In genomic region chr19:6023930-6024329, GRCm38 (mm10) we compare ENCODE assay signal across 27 mouse cellular contexts. TPM values are rescaled to one million over a fixed set of nuclear protein-coding genes. Genes with fewer than 3 reads are reported as not detected.
A peak's percentile ranks its signal among the peaks of the same experiment; 100 is the strongest.
DNase-seq lines count a peak whose midpoint lies in the region; ATAC-seq and TF ChIP-seq lines count a peak whose summit lies in the region.
"Had no signal": no experiment of that assay in that cellular context is flagged by ENCODE, and none has a peak within 500 bp of the region (broad histone marks: within the 10 kb centered on the region; RNA-seq: fewer than 3 reads in every experiment).

No protein-coding gene starts in this region.

- no peak overlapping the region for H3K4me3 ChIP-seq in lung, embryonic 15.5 days
- H3K4me3 ChIP-seq in E14TG2a.4 (replicated peaks; ENCODE audit: low read length) = peak overlapping the region; percentile 47
- H3K4me3 ChIP-seq: gastrocnemius, adult 2 months; megakaryocyte, embryonic 14.5 days; midbrain, embryonic 13.5 days had no signal

- TF ChIP-seq CTCF in E14TG2a.4 (conservative IDR thresholded peaks at IDR 0.05; ENCODE audit: low read length) = no peak

- H3K9ac ChIP-seq in lung, embryonic 15.5 days = no peak overlapping the region
- H3K9ac ChIP-seq: hindbrain, embryonic 14.5 days; liver, embryonic 14.5 days; midbrain, embryonic 13.5 days had no signal

- H3K4me2 ChIP-seq in lung, embryonic 15.5 days = no peak overlapping the region
- H3K4me2 ChIP-seq: heart, embryonic 11.5 days; hindbrain, embryonic 14.5 days; midbrain, embryonic 13.5 days had no signal

- no peak for ATAC-seq in lung, embryonic 15.5 days (ENCODE audit: borderline replicate concordance, extremely low read depth, low FRiP score, low TSS enrichment)
- ATAC-seq: CD4-positive, CD25-positive, alpha-beta regulatory T cell, adult 4 months; forebrain, embryonic 14.5 days; inflammation-experienced regulatory T-cells, adult 6 months; midbrain, embryonic 13.5 days had no signal

- peak overlapping the region; percentile 53; the same call in 1 of the 2 replicates for H3K27ac ChIP-seq in lung, embryonic 15.5 days
- H3K27ac ChIP-seq: gastrocnemius, adult 2 months; hindbrain, embryonic 14.5 days; liver, embryonic 14.5 days; midbrain, embryonic 13.5 days had no signal

- WGBS in lung, embryonic 15.5 days = 58% methylated on average over 7 of the region's 7 CpGs

- H3K27me3 ChIP-seq in lung, embryonic 15.5 days = no peaks in the 10 kb centered on the region
- no peaks in the 10 kb centered on the region; the same call in 1 of the 2 replicates for H3K27me3 ChIP-seq in E14TG2a.4 (ENCODE audit: insufficient read depth, low read length)
- H3K27me3 ChIP-seq: midbrain, embryonic 13.5 days had no signal

- H3K4me1 ChIP-seq in lung, embryonic 15.5 days = peaks cover 14% of the 10 kb centered on the region
- peaks cover 45% of the 10 kb centered on the region for H3K4me1 ChIP-seq in E14TG2a.4 (replicated peaks; ENCODE audit: low read depth, low read length)
- H3K4me1 ChIP-seq: midbrain, embryonic 13.5 days had no signal

- H3K36me3 ChIP-seq in lung, embryonic 15.5 days = no peaks in the 10 kb centered on the region
- no peaks in the 10 kb centered on the region for H3K36me3 ChIP-seq in E14TG2a.4 (ENCODE audit: insufficient read depth, low read length)
- H3K36me3 ChIP-seq: midbrain, embryonic 13.5 days had no signal

- H3K9me3 ChIP-seq in lung, embryonic 15.5 days = no peaks in the 10 kb centered on the region
- no peaks in the 10 kb centered on the region for H3K9me3 ChIP-seq in E14TG2a.4 (ENCODE audit: low read length)
- H3K9me3 ChIP-seq: megakaryocyte, embryonic 14.5 days; midbrain, embryonic 13.5 days had no signal

- no peak for DNase-seq in lung, postnatal 4 days
- DNase-seq in adrenal gland, adult 2 months = peak; percentile 88
- DNase-seq in adrenal gland, postnatal 36 days = peak; percentile 74 to 77
- DNase-seq in frontal cortex, adult 2 months (ENCODE audit: extremely low spot score in 1 of 2, low spot score in 1 of 2) = no peak
- no peak for DNase-seq in cerebellum, adult 11 months
- DNase-seq: cerebellum, adult 9-10 months; cerebellum, postnatal 36 days; gastrocnemius, adult 2 months; gastrocnemius, postnatal 36 days; heart, adult 18-20 months; heart, postnatal 36 days; kidney, adult 18-20 months; kidney, postnatal 4 days; left cerebral cortex, postnatal 4 days; lung, adult 2 months; lung, postnatal 36 days; thymus, postnatal 14 days had no signal

RNA-seq across cellular contexts. Expression of gene Capn1, which starts 8.2 kb away (rescaled TPM):
- polyA plus RNA-seq in lung, embryonic 15.5 days (2015; fragmentation: Nextera tagmentation; extraction: Ambion mirVana) = 8.8 and 11.6 TPM in 2 replicates
- 10 to 100 TPM; 34.9 to 42.1 TPM for total RNA-seq in adrenal gland, adult 2 months (2021)
- polyA plus RNA-seq in adrenal gland, adult 2 months (2012; rRNA removed) = 34.8 and 37.9 TPM in 2 replicates
- 10 to 100 TPM; 27.9 to 35.6 TPM for total RNA-seq in adrenal gland, postnatal 36 days (2021)
- polyA plus RNA-seq in frontal cortex, adult 2 months (2012; rRNA removed) = 15.0 and 16.3 TPM in 2 replicates

RNA-seq across cellular contexts. Expression of gene Syvn1, which starts 22.4 kb away (rescaled TPM):
- polyA plus RNA-seq in lung, embryonic 15.5 days (2015; fragmentation: Nextera tagmentation; extraction: Ambion mirVana) = 24.3 and 25.8 TPM in 2 replicates
- total RNA-seq in adrenal gland, adult 2 months (2021) = 10 to 100 TPM; 54.1 to 71.3 TPM
- polyA plus RNA-seq in adrenal gland, adult 2 months (2012; rRNA removed) = 87.3 and 114 TPM in 2 replicates
- 10 to 100 TPM; 57.5 to 61.2 TPM for total RNA-seq in adrenal gland, postnatal 36 days (2021)
- 29.2 and 34.1 TPM in 2 replicates for polyA plus RNA-seq in frontal cortex, adult 2 months (2012; rRNA removed)

RNA-seq across cellular contexts. Expression of gene Mrpl49, which starts 33.7 kb away (rescaled TPM):
- 75.8 and 76.2 TPM in 2 replicates for polyA plus RNA-seq in lung, embryonic 15.5 days (2015; fragmentation: Nextera tagmentation; extraction: Ambion mirVana)
- total RNA-seq in adrenal gland, adult 2 months (2021) = 10 to 100 TPM; 64.8 to 67.5 TPM
- polyA plus RNA-seq in adrenal gland, adult 2 months (2012; rRNA removed) = 15.8 and 17.0 TPM in 2 replicates
- 10 to 100 TPM; 58.2 to 58.6 TPM for total RNA-seq in adrenal gland, postnatal 36 days (2021)
- polyA plus RNA-seq in frontal cortex, adult 2 months (2012; rRNA removed) = 44.3 and 44.4 TPM in 2 replicates

RNA-seq across cellular contexts. Expression of gene Fau, which starts 33.7 kb away (rescaled TPM):
- polyA plus RNA-seq in lung, embryonic 15.5 days (2015; fragmentation: Nextera tagmentation; extraction: Ambion mirVana) = 709 and 773 TPM in 2 replicates
- 1,000 to 10,000 TPM; 1,141 to 1,229 TPM for total RNA-seq in adrenal gland, adult 2 months (2021)
- 984 and 1,350 TPM in 2 replicates for polyA plus RNA-seq in adrenal gland, adult 2 months (2012; rRNA removed)
- total RNA-seq in adrenal gland, postnatal 36 days (2021) = 1,000 to 10,000 TPM; 1,081 to 1,082 TPM
- polyA plus RNA-seq in frontal cortex, adult 2 months (2012; rRNA removed) = 873 and 951 TPM in 2 replicates

RNA-seq across cellular contexts. Expression of gene Znhit2, which starts 37.1 kb away (rescaled TPM):
- 33.5 and 33.8 TPM in 2 replicates for polyA plus RNA-seq in lung, embryonic 15.5 days (2015; fragmentation: Nextera tagmentation; extraction: Ambion mirVana)
- total RNA-seq in adrenal gland, adult 2 months (2021) = 10 to 100 TPM; 24.7 to 37.5 TPM
- 134 and 152 TPM in 2 replicates for polyA plus RNA-seq in adrenal gland, adult 2 months (2012; rRNA removed)
- total RNA-seq in adrenal gland, postnatal 36 days (2021) = 10 to 100 TPM; 29.7 to 34.8 TPM
- 48.4 and 51.7 TPM in 2 replicates for polyA plus RNA-seq in frontal cortex, adult 2 months (2012; rRNA removed)

Comparison
In these comparisons a context has a peak if more than half of its experiments do, and no peak if none do; other contexts are left out.
1. DNase-seq: peak in adrenal gland, adult 2 months (single experiment) and adrenal gland, postnatal 36 days (2 of 2); none in lung, postnatal 4 days (0 of 2), frontal cortex, adult 2 months (0 of 2) and cerebellum, adult 11 months (single experiment).